Mouse (Mus musculus): ENCODE results near the gene Bdh2. TPM values are rescaled to one million over a fixed set of nuclear protein-coding genes. Genes with fewer than 3 reads are reported as not detected.

Bdh2 gene
- polyA plus RNA-seq, 1 experiment = 3.8 TPM

DNA sequence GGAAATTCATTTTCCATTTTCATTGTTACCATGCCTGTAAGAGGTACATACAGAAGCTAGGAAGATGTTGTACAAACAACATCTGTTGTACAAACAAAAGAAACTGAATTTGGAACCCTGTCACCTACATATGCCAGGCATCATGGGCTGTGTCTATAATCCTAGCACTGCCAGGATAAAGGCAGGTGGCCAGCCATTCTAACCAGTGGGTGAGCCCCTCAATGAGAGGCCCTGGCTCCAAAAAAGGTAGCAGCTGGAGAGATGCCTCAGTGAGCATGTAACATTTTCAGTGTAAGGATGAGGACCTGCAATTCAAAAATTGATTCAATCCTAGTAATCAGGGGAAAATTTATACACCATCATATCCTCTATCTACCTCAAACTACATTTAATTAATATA, 68.0 kb downstream of the Bdh2 start:
- TF ChIP-seq POLR2A (IDR thresholded peaks at IDR 0.05; ENCODE audit: low read depth, low read length) (no peak), CTCF (IDR thresholded peaks at IDR 0.05; ENCODE audit: borderline replicate concordance, insufficient read depth, low read length) (no peak)
- H3K4me3 ChIP-seq (ENCODE audit: insufficient read depth, low read length) = no peak overlapping the region
- H3K4me1 ChIP-seq (ENCODE audit: control insufficient read depth, insufficient read depth, low read length) = no peaks in the 10 kb centered on the region
- no peak overlapping the region for H3K27ac ChIP-seq (ENCODE audit: insufficient read depth, low read length)

DNA sequence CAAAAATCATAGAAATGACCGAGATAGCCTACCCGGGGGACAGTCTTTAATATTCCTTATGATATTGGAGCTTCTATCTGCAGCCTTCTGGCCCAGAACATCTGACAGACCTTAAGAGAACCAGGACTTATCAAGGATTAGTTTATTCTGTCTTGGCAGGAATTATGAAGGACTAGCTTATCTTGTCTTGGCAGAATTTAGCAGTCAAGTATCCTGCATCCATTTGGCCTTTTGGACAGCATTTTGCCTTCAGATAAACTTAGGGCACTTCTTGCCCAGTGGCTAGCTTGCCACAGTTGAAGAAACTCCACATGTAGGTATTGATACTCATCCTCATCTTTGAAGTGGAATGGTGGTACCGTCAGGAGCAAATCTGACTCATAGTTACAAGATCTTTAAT, 70.8 kb downstream of the Bdh2 start:
- no peaks in the 10 kb centered on the region for H3K4me1 ChIP-seq (ENCODE audit: control insufficient read depth, insufficient read depth, low read length)
- H3K4me3 ChIP-seq (ENCODE audit: insufficient read depth, low read length) = no peak overlapping the region
- H3K27ac ChIP-seq (ENCODE audit: insufficient read depth, low read length) = no peak overlapping the region
- TF ChIP-seq CTCF (IDR thresholded peaks at IDR 0.05; ENCODE audit: borderline replicate concordance, insufficient read depth, low read length) (no peak), POLR2A (IDR thresholded peaks at IDR 0.05; ENCODE audit: low read depth, low read length) (no peak)

Other genes with a start within 250 kb of the Bdh2 start
- 32.3 and 46.1 TPM in 2 replicates for gene Cenpe, start 68.7 kb upstream of the Bdh2 start, polyA plus RNA-seq (2011; ENCODE audit: insufficient read length, low read depth, missing spikeins)
- 1.4 TPM in 2 replicates for gene Slc9b2, start 26.5 kb downstream of the Bdh2 start, polyA plus RNA-seq (2011; ENCODE audit: insufficient read length, low read depth, missing spikeins)
- gene Slc9b1, start 66.8 kb downstream of the Bdh2 start, polyA plus RNA-seq (2011; ENCODE audit: insufficient read length, low read depth, missing spikeins) = not detected in 2 replicates
- 29.1 and 31.8 TPM in 2 replicates for gene Cisd2, start 142.7 kb downstream of the Bdh2 start, polyA plus RNA-seq (2011; ENCODE audit: insufficient read length, low read depth, missing spikeins)
- gene Ube2d3, start 156.9 kb downstream of the Bdh2 start, polyA plus RNA-seq (2011; ENCODE audit: insufficient read length, low read depth, missing spikeins) = 407 and 470 TPM in 2 replicates
- 12.9 and 21.7 TPM in 2 replicates for gene Manba, start 204.4 kb downstream of the Bdh2 start, polyA plus RNA-seq (2011; ENCODE audit: insufficient read length, low read depth, missing spikeins)